Mouse (Mus musculus): ENCODE measurements around the gene Bcl2l13. TPM values are rescaled to one million over a fixed set of nuclear protein-coding genes. Genes with fewer than 3 reads are reported as not detected.
"Not testable (repeated sequence)": the region's sequence is repeated elsewhere in the genome, so short reads cannot be mapped to it uniquely, and the experiment has no call there.

The Bcl2l13 gene
- 56.4 and 68.8 TPM in 2 replicates for polyA plus RNA-seq (2012; ENCODE audit: insufficient read depth, insufficient read length, missing spikeins)

DNA sequence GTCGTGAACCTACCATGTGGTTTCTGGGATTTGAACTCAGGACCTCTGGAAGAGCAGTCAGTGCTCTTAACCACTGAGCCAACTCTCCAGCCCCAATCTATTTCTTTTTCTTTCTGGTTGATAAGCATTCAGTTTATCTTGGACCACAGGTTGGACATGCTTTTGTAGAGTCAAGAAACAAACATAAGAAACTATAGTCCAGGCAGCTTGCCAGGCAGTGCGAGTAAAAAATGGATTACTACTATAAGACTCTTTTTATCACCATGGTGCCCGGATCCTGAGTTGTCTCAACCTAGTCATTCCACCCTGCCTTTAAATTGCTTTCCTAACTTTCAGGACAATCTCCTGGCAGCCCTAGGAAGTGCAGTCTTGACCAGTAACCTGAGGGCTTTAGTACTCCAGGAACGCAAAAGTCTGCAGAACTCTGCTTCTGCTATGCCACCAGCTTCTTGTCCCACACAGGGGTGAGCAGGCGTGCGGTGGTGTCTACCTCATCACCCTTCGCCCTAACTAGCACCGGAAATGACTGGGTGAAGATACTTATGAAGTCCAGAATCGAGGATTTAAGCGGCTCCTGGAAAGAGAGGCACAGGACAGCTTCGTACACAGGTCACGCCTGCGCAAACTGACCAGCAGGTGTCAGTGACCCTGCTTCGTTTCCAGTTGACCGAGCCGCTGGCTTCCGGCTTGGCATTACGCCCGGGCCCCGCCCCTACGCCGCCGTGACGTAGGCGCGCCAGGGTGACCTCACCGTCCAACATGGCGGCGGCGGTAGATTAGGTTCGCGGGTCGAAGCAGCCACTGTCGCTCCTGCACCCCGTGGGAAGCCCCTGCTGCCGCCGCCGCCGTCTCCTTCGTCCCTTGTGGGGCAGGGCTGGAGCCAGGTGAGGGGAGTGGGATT is at the start of gene Bcl2l13:
TSS of gene Bcl2l13 (plus strand) at position 739 of the 901 bp plus-strand sequence.
- Histone ChIP-seq H3K27ac (replicated peaks; ENCODE audit: low read depth, low read length) (peak within 1 kb of the TSS; percentile 95), H3K4me1 (ENCODE audit: control insufficient read depth, insufficient read depth, insufficient read length, low read length) (peaks cover 5% of the 10 kb centered on the region; the same call in 1 of the 2 replicates), H3K4me3 (ENCODE audit: insufficient read depth, low read depth, low read length) (peak within 1 kb of the TSS; percentile 82)

DNA sequence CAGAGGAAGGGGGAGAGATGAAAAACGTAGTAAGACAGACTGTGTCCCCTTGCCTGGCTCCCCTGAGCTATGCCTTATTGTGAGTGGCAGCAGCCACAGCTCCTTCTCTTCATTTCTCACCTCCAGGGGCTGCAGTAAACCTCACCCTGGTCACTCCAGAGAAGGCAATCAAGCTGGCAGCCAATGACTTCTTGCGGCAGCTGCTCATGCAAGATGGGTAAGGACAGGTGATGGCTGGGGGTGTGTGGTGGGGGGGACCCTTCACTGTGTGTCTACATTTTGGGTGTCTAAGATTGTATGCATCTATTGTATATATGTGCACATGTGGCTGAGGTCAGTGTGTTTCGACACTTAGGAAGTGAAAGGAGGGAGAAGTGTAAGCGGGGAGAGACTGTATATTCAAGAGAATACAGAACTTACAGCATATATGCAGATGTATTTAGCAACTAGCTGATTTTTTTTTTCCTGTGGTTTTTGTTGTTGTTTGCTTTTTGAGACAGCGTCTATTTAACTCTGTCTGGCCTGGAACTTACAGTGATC is 47.9 kb upstream of the Bcl2l13 start:
- H3K4me3 ChIP-seq (ENCODE audit: insufficient read depth, low read depth, low read length): no peak overlapping the region
- no peak overlapping the region for H3K27ac ChIP-seq (replicated peaks; ENCODE audit: low read depth, low read length)
- no peaks in the 10 kb centered on the region for H3K4me1 ChIP-seq (ENCODE audit: control insufficient read depth, insufficient read depth, insufficient read length, low read length)

DNA sequence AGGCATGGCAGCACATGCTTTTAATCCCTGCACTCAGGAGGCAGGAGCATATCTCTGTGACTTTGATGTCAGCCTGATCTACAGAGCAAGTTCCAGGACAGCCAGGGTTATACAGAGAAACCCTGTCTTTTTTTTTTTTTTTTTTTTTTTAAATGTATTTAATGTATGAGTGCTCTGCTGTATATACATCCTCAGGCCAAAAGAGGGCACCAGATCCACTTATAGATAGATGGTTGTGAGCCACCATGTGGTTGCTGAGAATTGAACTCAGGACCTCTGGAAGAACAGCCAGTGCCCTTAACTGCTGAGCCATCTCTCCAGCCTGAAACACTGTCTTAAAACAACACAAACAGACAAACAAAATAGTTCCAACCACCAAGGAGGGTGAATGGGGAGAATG is 47.1 kb upstream of the Bcl2l13 start:
- Histone ChIP-seq H3K27ac (replicated peaks; ENCODE audit: low read depth, low read length) (no peak overlapping the region), H3K4me1 (ENCODE audit: control insufficient read depth, insufficient read depth, insufficient read length, low read length) (no peaks in the 10 kb centered on the region), H3K4me3 (ENCODE audit: insufficient read depth, low read depth, low read length) (no peak overlapping the region)

DNA sequence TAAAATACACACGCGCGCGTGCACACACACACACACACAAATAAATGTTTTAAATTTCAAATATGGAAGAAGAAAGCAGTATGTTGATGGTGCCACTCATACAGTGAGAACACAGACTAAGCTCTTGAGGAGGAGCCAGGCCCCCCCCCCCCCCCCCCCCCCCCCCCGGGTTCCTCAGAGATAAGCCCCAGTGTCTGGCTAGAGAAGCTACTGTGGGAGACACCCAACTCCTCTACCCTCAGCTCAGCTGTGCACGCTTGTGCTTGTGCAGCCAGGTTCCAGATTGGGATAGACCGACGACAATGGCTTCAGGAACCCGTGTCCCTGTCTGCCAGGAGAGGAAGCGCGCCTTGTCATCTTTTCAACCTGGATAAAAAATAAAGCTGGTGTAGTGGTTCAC is 45.9 kb upstream of the Bcl2l13 start:
- no peak overlapping the region for H3K4me3 ChIP-seq (ENCODE audit: insufficient read depth, low read depth, low read length)

DNA sequence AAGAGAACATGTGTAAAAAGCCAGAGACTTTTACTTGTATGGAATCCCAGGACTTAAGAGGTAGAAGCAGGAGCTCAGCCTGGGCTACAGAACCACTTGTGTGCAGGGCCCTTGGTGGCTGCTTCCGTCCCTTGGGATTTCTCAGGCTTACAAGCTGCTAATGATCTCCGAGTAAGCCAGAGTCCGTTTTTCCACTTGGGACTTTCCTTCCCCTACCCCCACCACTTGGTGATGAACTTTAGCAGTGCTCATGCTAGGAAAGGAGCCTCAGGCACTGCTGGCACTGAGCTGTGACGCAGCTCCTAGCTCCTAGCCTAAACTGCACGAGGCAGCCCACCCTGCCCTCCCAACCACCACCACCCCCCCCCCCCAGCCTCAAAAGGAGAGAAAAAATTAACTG is 45.3 kb upstream of the Bcl2l13 start:
- no peak overlapping the region for H3K27ac ChIP-seq (replicated peaks; ENCODE audit: low read depth, low read length)
- H3K4me1 ChIP-seq (ENCODE audit: control insufficient read depth, insufficient read depth, insufficient read length, low read length): no peaks in the 10 kb centered on the region
- no peak overlapping the region for H3K4me3 ChIP-seq (ENCODE audit: insufficient read depth, low read depth, low read length)

More for the DNA sequence above, 45.9 kb upstream of the Bcl2l13 start:
- Histone ChIP-seq H3K4me1 (ENCODE audit: control insufficient read depth, insufficient read depth, insufficient read length, low read length) (no peaks in the 10 kb centered on the region), H3K27ac (replicated peaks; ENCODE audit: low read depth, low read length) (no peak overlapping the region)

DNA sequence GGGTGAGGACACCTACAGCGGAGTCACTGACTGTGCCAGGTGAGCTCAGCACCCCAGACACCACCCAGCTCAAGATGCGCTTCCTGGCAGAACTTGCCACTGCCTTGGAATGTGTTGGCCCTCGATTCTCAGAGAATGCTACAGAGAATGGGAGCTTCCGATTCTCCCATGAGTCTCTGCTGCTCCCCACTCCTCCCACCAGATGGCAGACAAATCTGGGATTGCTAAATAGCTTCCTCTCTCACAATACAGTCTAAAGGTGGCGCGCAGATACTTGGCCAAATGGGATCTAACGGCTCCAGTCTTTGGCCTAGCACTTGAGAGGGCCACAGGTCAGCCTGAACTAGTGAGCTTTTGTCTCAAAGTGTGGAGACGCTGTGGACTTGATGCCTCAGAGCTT is 43.1 kb upstream of the Bcl2l13 start:
- H3K27ac ChIP-seq (replicated peaks; ENCODE audit: low read depth, low read length): 0 out of 2 replicates have a peak overlapping the region, but pooled peaks have one; percentile 11
- no peak overlapping the region for H3K4me3 ChIP-seq (ENCODE audit: insufficient read depth, low read depth, low read length)
- no peaks in the 10 kb centered on the region for H3K4me1 ChIP-seq (ENCODE audit: control insufficient read depth, insufficient read depth, insufficient read length, low read length)

DNA sequence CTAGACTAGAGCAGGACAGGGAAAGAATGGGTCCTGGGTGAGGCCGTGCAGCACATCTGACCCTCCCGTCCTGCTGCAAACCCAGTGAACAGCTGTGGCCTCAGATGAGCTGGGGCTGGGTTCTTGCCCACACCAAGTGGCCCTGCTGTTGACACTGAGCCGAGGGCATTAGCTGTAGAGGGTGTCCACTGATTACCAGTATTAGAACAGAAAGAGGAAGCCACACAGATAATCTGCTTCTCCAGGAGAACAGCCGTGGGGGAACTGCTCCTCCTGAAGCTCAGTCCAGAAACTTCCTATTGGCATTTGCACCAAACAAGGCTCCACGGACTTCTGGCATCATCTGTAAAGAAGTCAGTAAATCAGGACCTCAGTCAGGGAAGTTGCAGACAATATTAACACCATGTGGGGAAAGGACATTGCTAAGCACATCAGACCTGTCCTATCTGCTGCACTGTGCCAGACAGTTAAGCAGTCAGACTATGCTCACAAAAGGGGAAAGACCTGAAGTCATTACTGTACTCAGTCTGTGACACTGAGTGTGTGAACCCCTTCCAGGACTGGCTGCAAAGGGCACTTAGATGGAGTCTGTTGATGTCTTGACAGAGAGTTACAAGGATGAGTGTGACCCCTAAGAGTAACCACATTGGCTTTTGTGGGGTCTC is 40.5 kb upstream of the Bcl2l13 start:
- Histone ChIP-seq H3K27ac (replicated peaks; ENCODE audit: low read depth, low read length) (no peak overlapping the region), H3K4me1 (ENCODE audit: control insufficient read depth, insufficient read depth, insufficient read length, low read length) (no peaks in the 10 kb centered on the region), H3K4me3 (ENCODE audit: insufficient read depth, low read depth, low read length) (no peak overlapping the region)

DNA sequence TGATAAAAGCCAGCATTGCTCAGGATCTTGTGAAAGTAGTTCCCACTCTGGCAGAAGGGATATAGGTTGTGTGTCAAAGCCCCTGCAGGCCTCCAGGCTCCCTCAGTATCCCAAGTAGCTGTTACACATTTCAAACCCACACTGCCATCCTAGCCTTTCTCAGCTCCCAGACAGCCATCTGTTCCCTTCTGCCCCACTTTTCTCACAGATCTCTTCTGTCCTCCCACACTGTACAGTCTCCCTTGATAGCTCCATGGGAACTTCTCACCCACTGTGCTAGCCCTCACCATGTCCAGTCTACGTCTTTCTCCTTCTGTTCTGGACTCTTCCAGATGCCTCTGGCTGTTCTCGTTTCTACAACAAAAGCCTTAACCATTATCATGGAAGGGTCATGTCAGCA is 39.9 kb upstream of the Bcl2l13 start:
- Histone ChIP-seq H3K4me3 (ENCODE audit: insufficient read depth, low read depth, low read length) (no peak overlapping the region), H3K27ac (replicated peaks; ENCODE audit: low read depth, low read length) (no peak overlapping the region), H3K4me1 (ENCODE audit: control insufficient read depth, insufficient read depth, insufficient read length, low read length) (no peaks in the 10 kb centered on the region)

DNA sequence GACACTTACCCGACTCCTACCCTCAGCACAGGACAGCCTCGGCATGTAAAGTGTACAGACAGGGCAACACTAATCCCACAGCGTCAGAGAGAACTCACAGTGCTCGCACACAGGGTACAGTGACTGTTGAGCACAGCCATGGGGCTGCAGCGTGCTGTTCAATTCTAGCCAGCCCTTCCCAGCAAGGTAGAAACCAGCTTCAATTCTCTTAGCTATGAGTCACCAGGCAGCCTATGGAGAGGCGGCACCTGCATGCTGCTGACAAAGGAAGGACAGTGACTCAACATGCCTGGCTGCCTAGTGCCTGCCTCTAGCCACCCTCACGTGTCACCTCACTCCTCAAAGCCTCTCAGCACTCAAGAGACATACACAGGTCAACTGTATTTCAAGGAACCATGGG is 38.0 kb upstream of the Bcl2l13 start:
- Histone ChIP-seq H3K4me3 (ENCODE audit: insufficient read depth, low read depth, low read length) (no peak overlapping the region), H3K4me1 (ENCODE audit: control insufficient read depth, insufficient read depth, insufficient read length, low read length) (no peaks in the 10 kb centered on the region), H3K27ac (replicated peaks; ENCODE audit: low read depth, low read length) (no peak overlapping the region)

DNA sequence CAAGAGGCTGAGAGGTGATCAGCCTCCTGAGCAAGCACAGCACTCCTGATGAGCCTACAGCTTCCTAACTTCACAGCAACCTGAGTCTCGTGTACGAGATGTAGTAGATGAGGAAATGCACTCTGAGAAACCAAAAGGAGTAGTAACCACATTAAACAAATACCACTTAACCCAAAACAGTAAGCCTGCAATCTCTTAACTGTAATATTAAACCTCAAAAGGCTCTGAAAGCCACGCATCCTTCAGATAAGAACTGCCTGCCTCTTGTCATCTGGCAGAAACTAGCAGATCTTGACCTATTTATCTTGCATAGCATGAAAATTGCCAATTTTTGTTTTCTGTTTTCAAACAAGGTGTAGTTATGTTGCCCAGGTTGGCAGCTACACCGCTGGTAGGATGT is 37.1 kb upstream of the Bcl2l13 start:
- Histone ChIP-seq H3K4me3 (ENCODE audit: insufficient read depth, low read depth, low read length) (no peak overlapping the region), H3K4me1 (ENCODE audit: control insufficient read depth, insufficient read depth, insufficient read length, low read length) (no peaks in the 10 kb centered on the region), H3K27ac (replicated peaks; ENCODE audit: low read depth, low read length) (no peak overlapping the region)

DNA sequence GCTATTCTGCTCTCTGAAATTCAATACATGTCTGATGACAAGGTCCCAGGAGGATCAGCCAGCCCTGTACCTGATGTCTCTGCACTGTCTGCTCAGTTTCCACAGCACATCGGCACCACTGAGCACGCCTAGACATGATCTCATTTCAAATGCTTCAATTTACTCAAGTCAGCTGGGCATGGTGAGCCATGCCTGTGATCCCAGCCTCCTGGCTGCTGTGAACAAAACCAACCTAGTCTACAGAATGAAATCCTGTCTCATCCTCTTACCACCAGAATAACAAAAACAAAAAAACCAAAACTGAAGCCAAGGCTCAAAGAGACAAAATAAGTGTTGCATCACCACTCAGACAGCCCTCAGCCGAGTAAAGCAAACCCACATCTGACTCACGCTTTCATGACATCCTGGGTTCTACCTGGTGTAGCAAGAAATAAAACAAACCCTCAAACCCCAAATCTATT is 36.4 kb upstream of the Bcl2l13 start:
- Histone ChIP-seq H3K27ac (replicated peaks; ENCODE audit: low read depth, low read length) (no peak overlapping the region), H3K4me3 (ENCODE audit: insufficient read depth, low read depth, low read length) (no peak overlapping the region), H3K4me1 (ENCODE audit: control insufficient read depth, insufficient read depth, insufficient read length, low read length) (no peaks in the 10 kb centered on the region)

DNA sequence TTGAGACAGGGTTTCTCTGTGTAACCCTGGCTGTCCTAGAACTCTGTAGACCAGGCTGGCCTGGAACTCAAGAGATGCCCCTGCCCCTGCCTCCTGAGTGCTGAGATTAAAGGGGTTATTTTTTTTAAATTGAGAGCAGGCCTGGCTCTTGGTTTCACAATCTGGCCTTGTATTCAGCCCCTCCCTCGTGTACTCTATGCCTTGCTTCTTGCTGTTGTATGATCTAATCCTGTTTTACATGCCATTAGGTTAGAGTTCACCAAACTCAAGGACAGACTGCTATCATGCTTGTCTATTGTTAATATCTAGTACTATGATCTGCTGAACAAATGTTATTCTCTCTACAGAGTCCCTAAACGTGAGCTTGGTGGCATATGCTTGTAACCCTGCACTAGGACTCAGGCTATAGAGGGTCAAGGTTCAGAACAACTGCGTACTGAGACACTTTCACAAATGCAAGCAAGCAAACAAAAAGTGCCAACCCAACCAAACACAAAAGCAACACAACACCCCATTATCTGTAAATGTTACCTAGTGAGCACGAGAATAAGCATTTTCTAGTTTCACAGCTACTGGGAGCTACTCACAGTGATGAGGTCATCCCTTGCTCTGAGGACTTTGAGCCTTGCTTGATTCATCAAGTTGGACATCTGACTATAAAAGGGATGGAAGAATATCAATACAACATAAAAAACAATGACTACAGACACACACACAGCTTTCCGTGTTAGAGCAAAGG is 28.8 kb upstream of the Bcl2l13 start:
- no peaks in the 10 kb centered on the region for H3K4me1 ChIP-seq (ENCODE audit: control insufficient read depth, insufficient read depth, insufficient read length, low read length)
- H3K4me3 ChIP-seq (ENCODE audit: insufficient read depth, low read depth, low read length): no peak overlapping the region
- peak overlapping the region; percentile 33; the same call in 1 of the 2 replicates for H3K27ac ChIP-seq (replicated peaks; ENCODE audit: low read depth, low read length)

DNA sequence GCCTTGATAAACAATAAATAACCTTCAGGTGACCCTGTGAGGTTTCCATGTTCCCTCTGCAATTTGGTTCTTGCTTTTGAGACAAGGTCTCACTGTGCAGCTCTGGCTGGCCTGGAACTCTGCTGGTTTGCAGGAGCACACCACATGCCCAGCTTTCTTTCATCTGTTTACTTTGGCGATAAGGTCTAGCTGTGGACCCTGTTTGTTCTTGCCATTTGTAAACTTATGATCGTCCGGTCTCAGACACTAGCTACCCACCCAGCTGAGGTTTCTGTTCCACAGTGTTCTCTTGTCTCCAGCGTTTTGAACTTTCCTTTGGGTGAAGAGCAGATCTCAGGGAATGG is 28.3 kb upstream of the Bcl2l13 start:
- no peaks in the 10 kb centered on the region for H3K4me1 ChIP-seq (ENCODE audit: control insufficient read depth, insufficient read depth, insufficient read length, low read length)
- peak overlapping the region; percentile 33; the same call in 1 of the 2 replicates for H3K27ac ChIP-seq (replicated peaks; ENCODE audit: low read depth, low read length)
- no peak overlapping the region for H3K4me3 ChIP-seq (ENCODE audit: insufficient read depth, low read depth, low read length)

DNA sequence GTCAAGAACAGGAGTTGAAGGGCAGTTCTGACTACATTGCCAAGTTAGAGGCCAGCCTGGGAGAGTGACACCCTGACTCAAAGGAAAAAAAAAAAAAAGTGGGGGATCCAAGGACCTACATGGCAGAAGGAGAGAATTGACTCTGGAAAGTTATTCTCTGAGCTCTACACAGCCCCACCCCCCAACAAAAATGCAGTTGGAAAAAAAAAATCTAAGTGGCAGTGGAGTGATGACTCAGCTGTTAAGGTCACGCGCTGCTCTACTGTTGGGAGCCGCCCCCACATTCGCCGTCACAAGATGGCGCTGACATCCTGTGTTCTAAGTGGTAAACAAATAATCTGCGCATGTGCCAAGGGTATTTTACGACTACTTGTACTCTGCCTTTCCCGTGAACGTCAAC is 24.0 kb upstream of the Bcl2l13 start:
- H3K27ac ChIP-seq (replicated peaks; ENCODE audit: low read depth, low read length); H3K4me1 ChIP-seq (ENCODE audit: control insufficient read depth, insufficient read depth, insufficient read length, low read length); H3K4me3 ChIP-seq (ENCODE audit: insufficient read depth, low read depth, low read length): not testable (repeated sequence)

DNA sequence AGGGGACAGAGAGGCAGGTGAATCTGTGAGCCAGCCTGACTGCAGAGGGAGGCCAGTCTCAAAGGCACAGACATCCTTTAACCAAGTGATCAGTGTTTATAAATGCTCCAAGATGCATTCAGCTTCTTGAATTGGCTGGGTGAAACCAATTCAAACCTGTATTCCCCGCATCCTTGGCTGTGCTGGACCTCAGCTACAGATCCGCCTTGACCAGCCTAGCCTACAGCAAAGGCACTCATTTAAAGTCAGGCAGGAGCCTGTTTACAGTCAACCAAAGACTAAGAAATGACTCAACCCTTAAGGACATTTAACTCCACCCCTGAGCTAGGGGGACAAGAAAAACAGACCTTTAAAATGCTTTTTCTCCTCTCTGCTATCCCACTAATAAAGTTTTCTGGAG is 16.7 kb upstream of the Bcl2l13 start:
- no peak overlapping the region for H3K27ac ChIP-seq (replicated peaks; ENCODE audit: low read depth, low read length)
- no peak overlapping the region for H3K4me3 ChIP-seq (ENCODE audit: insufficient read depth, low read depth, low read length)
- peaks cover 11% of the 10 kb centered on the region for H3K4me1 ChIP-seq (ENCODE audit: control insufficient read depth, insufficient read depth, insufficient read length, low read length)
